Mouse (Mus musculus): Measurements from ENCODE around the gene Cyb5r4.
A peak's percentile ranks its signal among the peaks of the same experiment; 100 is the strongest.
"Not testable (repeated sequence)": the region's sequence is repeated elsewhere in the genome, so short reads cannot be mapped to it uniquely, and the experiment has no call there.

Gene Cyb5r4

GRCm38 (mm10) chr9:87027423-87028084 is 5.7 kb downstream of the Cyb5r4 start:
- DNase-seq = peak; percentile 26 to 33

DNA sequence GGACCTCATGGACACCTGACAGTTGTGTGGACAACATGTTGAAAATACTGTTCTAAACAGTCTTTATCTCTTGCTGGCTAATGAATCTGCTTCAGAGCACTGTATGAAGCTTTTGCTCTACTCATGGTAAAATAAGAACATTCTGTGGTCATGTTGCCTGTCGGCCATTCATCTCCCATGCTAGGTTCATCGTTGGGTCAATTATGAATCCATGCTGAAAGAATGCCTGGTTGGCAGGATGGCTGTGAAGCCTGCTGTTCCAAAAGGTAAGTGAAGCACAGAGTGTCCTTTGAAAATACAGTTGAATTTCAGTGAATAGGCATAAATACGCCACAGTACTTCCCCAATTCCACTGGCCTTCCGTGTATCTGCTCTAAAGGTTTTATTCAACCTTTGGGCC is 10.4 kb downstream of the Cyb5r4 start:
- DNase-seq = no peak

- DNase-seq = no peak
These were observed 13.2 kb downstream of the Cyb5r4 start for GRCm38 (mm10) chr9:87034831-87035580.

- peak in 1 of 2 experiments; percentile 25 for DNase-seq
These were observed 27.6 kb downstream of the Cyb5r4 start for GRCm38 (mm10) chr9:87049425-87049824.

- no peak for DNase-seq
These were observed 33.9 kb downstream of the Cyb5r4 start for GRCm38 (mm10) chr9:87055547-87056235.

DNA sequence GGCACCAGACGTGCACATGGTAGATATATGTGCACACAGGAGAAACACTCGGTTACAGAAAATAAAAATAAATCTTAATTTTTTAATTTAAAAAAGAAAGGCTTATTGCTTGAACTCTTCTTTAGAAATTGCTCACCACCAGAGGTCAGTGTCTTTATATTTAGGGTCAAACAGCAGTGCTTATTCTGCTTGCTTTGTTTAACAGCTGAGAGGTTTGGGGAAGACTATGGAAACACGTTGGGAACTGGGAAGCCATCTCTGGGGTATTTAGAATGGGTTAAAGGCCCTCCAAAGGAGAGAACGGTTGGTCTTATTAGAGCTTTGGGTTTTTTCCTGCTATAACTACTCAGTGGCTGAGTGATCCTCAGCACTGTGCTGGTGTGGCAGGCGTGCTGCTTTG is 40.5 kb downstream of the Cyb5r4 start:
- DNase-seq = no peak

- DNase-seq = no peak
These were observed 46.3 kb downstream of the Cyb5r4 start for GRCm38 (mm10) chr9:87068160-87068559.

GRCm38 (mm10) chr9:87071566-87071965 is 49.8 kb downstream of the Cyb5r4 start:
- DNase-seq = not testable (repeated sequence)

GRCm38 (mm10) chr9:87077919-87078318 is 56.1 kb downstream of the Cyb5r4 start:
- DNase-seq = no peak

DNA sequence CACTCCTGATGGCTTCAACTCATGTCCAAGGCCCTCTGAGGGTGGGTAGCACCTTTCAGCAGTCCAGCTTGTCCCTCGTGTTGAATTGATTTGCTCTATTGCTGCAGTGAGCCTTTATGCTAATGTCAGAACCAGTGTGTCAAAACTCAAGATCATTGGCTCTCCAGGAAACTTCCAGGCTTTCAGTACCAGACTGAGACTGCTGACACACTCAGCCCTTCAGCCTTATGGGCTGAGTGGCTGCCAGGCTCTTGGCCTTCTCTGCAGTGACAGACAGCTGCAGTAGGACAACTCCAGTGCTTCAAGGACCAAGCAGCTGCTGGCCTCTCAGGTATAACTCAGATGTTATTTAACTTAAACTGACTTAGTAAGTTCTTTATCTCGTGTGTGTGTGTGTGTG is 57.7 kb downstream of the Cyb5r4 start:
- no peak for DNase-seq

DNA sequence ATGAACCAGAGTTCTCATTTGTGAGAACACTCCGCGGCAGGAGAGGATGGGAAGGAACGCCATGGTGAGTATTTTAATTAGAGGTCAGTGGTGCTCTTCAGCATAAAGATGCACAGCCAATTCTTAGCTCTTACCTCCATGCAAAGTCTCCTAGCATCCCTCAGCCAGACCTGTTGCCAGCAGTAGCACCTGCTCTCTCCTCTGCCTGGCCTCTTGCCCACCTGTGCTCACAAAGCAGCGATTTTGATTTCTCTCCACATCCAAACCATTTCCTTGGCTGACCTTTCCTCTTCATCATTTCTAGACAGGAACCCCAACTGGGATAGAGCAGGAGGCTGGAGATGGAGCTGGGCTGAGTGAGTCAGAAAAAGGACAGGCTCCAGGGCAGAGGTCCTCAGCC is 65.2 kb downstream of the Cyb5r4 start:
- DNase-seq = no peak

DNA sequence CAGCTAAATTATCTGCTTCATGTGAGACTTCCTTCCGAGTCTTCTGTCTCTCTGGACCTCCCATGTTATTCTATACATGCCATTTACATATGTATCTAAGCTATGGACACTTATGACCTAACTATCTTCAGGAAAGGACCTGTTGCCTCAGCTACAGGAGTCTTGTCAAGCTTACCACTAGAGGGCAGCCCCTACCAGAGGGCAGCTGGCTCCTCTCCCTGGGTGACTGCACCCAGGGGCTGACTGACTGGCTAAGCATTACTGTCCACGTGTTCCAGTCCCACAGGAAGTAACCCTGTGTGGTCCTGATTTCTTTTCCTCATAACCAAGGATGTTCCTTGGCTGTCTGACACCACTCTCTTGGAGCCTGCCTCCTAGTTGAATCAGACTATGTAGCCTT is 76.2 kb downstream of the Cyb5r4 start:
- DNase-seq = peak; percentile 11 to 48

GRCm38 (mm10) chr9:87115019-87115418 is 93.2 kb downstream of the Cyb5r4 start:
- DNase-seq = no peak

GRCm38 (mm10) chr9:87115456-87115931 is 93.7 kb downstream of the Cyb5r4 start:
- DNase-seq = no peak

- no peak for DNase-seq
These were observed 94.2 kb downstream of the Cyb5r4 start for GRCm38 (mm10) chr9:87115978-87116377.

- no peak for DNase-seq
These were observed 97.2 kb downstream of the Cyb5r4 start for GRCm38 (mm10) chr9:87118996-87119395.

GRCm38 (mm10) chr9:87121956-87122493 is 100.2 kb downstream of the Cyb5r4 start:
- no peak for DNase-seq

DNA sequence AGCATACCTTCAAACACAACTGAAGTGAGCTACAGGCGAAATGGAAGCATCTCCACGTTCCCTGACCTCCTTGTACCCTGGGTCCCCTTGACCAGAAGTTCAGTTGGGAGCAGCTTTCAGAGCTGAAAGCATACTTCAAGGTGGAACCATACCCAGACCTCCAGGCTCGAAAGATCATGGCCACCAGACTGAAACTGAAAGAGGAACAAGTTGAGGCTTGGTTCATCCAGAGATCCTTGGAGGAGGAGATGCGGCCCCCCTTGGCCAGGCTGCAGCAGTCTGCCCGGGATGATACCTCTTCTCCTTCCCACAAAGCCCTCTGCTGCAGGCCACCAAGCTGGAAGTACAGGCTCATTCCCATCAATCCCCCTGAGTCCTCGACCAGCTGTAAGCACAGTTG is 105.2 kb downstream of the Cyb5r4 start:
- DNase-seq = not testable (repeated sequence)

Data from lung, adult 18-20 months (tissue).